Mouse (Mus musculus) liver, embryonic 14.5 days (tissue): ENCODE measurements around the gene Tmem219. TPM values are rescaled to one million over a fixed set of nuclear protein-coding genes. Genes with fewer than 3 reads are reported as not detected.

Source experiments
- ATAC-seq: fragments of 200-750 bp; cut with Nextera tagmentation; 2 replicates; pipeline ENCODE4 v1.8.0; 2017; ENCODE audit warnings: moderate number of reproducible peaks, mild to moderate bottlenecking, moderate library complexity; ENCODE audit not compliant: insufficient read depth
- DNase-seq, 3 experiments: peaks; one replicate each; pipeline ENCODE4 v3.0.0-alpha.2; 2012 to 2013; ENCODE audit warnings: low read depth in 3 of 3, low spot score in 3 of 3
- H3K27ac ChIP-seq: fragments of 300-500 bp; sonication (generic); 2 replicates; pipeline ENCODE4 v1.5.1; 2014; ENCODE audit warnings: moderate library complexity, mild to moderate bottlenecking, control low read depth, inconsistent platforms
- H3K27me3 ChIP-seq: fragments of 300-500 bp; sonication (generic); 2 replicates; pipeline ENCODE4 v1.6.1; 2014; ENCODE audit warnings: mild to moderate bottlenecking, low read length, moderate library complexity; ENCODE audit not compliant: control insufficient read depth, insufficient read depth
- H3K36me3 ChIP-seq: fragments of 300-500 bp; sonication (generic); replicated peaks from 2 replicates; pipeline ENCODE4 v1.6.1; 2014; ENCODE audit warnings: low read depth; ENCODE audit not compliant: control insufficient read depth, insufficient read depth
- H3K4me1 ChIP-seq, 2 experiments: fragments of 200-500 bp in 1 of 2; fragments of 300-500 bp in 1 of 2; sonication (generic) in 1 of 2; replicated peaks; 2 replicates each; pipeline ENCODE4 v1.6.1; 2012 to 2014; ENCODE audit warnings: antibody characterized with exemption in 1 of 2, inconsistent platforms in 1 of 2, low read length in 1 of 2; ENCODE audit not compliant: control insufficient read depth in 2 of 2, insufficient read depth in 2 of 2
- H3K4me2 ChIP-seq: fragments of 300-500 bp; sonication (generic); 2 replicates; pipeline ENCODE4 v1.6.1; 2014; ENCODE audit warnings: low read depth, mild to moderate bottlenecking, control low read depth, moderate library complexity
- H3K4me3 ChIP-seq, 2 experiments: fragments of 200-500 bp in 1 of 2; fragments of 300-500 bp in 1 of 2; sonication (generic) in 1 of 2; 2 replicates each; pipeline ENCODE4 v1.5.1; 2012 to 2014; ENCODE audit warnings: low read depth in 2 of 2, low read length in 2 of 2, mild to moderate bottlenecking in 2 of 2, control low read depth in 1 of 2, inconsistent platforms in 1 of 2, moderate library complexity in 1 of 2; ENCODE audit not compliant: insufficient read depth in 1 of 2
- H3K9ac ChIP-seq: fragments of 300-500 bp; sonication (generic); replicated peaks from 2 replicates; pipeline ENCODE4 v1.6.1; 2014; ENCODE audit warnings: mild to moderate bottlenecking, control low read depth, moderate library complexity
- H3K9me3 ChIP-seq: fragments of 300-500 bp; sonication (generic); 2 replicates; pipeline ENCODE4 v1.6.1; 2016; ENCODE audit warnings: low read length, mixed read lengths; ENCODE audit not compliant: control insufficient read depth
- CTCF ChIP-seq: IDR thresholded peaks from 2 replicates; pipeline ENCODE4 v1.5.1; 2016; ENCODE audit warnings: antibody characterized with exemption, low read depth, control low read depth
- EP300 ChIP-seq: IDR thresholded peaks from 2 replicates; pipeline ENCODE4 v1.6.1; 2016; ENCODE audit warnings: antibody characterized with exemption, low read depth
- WGBS: fragments of 180-500 bp; shearing (Covaris S2); extraction: QIAGEN DNeasy Blood & Tissue Kit; methylation state at CpG from one replicate; pipeline ENCODE4 v1.1.7; 2014; ENCODE audit not compliant: insufficient replicate concordance; 5-methylcytosine and 5-hydroxymethylcytosine counted together
- polyA plus RNA-seq, 2 experiments: library from polyadenylated mRNA; depleted of rRNA in 1 of 2; stranded (reverse) in 1 of 2; unstranded in 1 of 2; fragments of >200 nt; fragmentation: Nextera tagmentation in 1 of 2; extraction: Ambion mirVana in 1 of 2; gene quantifications; 2 replicates each; pipeline versions ENCODE4 v1.2.1 to v1.2.3; 2012 to 2014

Gene Tmem219
- polyA plus RNA-seq, 2 experiments: 10.8 to 17.1 TPM

DNA sequence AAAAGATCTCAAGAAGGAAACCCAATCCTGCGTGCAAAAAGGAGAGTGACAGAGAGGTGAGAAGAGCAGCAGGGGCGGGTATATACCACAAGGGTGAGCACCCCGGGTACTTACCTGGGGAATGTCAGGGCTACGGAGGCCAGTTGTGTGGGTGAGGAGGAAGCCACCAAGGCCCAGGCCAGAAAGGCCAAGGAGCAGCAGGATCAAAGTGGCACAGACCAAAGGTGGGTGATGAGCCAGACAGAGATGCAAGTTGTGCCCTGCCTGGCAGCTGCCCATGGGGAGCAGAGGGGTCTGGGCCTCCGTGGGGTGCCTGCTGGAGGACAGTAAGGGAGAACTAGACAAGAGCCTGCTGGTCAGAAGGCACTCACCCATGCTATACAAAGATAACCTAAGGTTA, 25.8 kb downstream of the Tmem219 start:
- no peak overlapping the region for H3K4me3 ChIP-seq
- ATAC-seq: no peak
- H3K27ac ChIP-seq: no peak overlapping the region
- H3K9ac ChIP-seq: peak overlapping the region; percentile 87; the same call in 1 of the 2 replicates
- no peaks in the 10 kb centered on the region for H3K27me3 ChIP-seq
- H3K36me3 ChIP-seq: no peaks in the 10 kb centered on the region
- 66% methylated on average over 5 of the region's 5 CpGs for WGBS
- H3K4me1 ChIP-seq: peaks cover 4 to 10% of the 10 kb centered on the region in 2 experiments
- peak overlapping the region; percentile 96 for H3K4me2 ChIP-seq
- DNase-seq: no peak
- H3K9me3 ChIP-seq: no peaks in the 10 kb centered on the region
- no peak for TF ChIP-seq CTCF
- TF ChIP-seq EP300: no peak

DNA sequence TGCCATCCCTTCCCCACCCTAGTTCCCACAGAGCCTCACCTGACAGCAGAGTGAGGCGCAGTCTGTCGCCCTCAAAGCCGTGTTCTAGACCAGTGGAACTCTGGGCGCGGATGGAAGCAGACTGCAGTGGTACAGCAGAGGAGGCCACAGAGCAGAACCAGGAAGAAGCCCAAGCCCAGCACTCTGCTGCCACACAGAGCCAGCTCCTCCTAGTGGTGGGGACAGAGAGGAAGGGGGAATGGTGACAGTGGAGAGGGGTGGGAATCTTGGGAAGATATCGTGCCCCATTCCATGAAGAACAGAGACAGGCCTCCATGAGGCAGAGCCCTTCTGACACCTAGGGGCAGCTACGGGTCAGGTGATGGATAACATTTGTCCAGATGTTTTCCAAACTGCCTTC, 33.9 kb downstream of the Tmem219 start:
- TF ChIP-seq EP300: no peak
- peak; percentile 72 for TF ChIP-seq CTCF
- WGBS: 53% methylated on average over 7 of the region's 7 CpGs
- H3K9ac ChIP-seq: no peak overlapping the region
- ATAC-seq: no peak
- no peak for DNase-seq
- H3K4me3 ChIP-seq: no peak overlapping the region
- no peak overlapping the region for H3K4me2 ChIP-seq
- H3K9me3 ChIP-seq: no peaks in the 10 kb centered on the region
- H3K27ac ChIP-seq: no peak overlapping the region
- peaks cover 8 to 9% of the 10 kb centered on the region in 2 experiments for H3K4me1 ChIP-seq
- H3K27me3 ChIP-seq: no peaks in the 10 kb centered on the region
- no peaks in the 10 kb centered on the region for H3K36me3 ChIP-seq

DNA sequence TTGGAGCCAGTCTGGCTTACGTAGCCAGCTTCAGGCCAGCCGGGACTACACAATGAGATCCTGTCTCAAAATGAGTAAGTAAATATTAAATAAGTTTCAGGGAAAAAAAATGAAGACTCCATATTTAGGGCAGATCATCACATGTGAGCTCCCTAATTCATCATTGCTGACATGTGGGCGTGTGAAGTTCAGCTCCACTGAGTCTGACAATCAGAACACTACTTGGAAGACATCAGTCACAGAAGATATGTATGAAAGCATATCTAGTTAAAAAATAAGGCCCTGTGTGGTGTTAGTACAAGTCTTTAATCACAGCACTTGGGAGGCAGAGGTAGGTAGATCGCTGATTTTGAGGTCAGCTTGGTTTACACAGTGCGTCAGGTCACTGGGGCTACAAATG, 35.4 kb downstream of the Tmem219 start:
- Histone ChIP-seq H3K9ac (no peak overlapping the region), H3K4me2 (no peak overlapping the region), H3K9me3 (no peaks in the 10 kb centered on the region), H3K4me3 (no peak overlapping the region), H3K27ac (no peak overlapping the region), H3K4me1 (peaks cover 15 to 22% of the 10 kb centered on the region in 2 experiments), H3K27me3 (no peaks in the 10 kb centered on the region), H3K36me3 (no peaks in the 10 kb centered on the region)
- DNase-seq (no peak), ATAC-seq (no peak)
- no peak for TF ChIP-seq CTCF
- TF ChIP-seq EP300: no peak
- WGBS: 80% methylated on average over 5 of the region's 5 CpGs

DNA sequence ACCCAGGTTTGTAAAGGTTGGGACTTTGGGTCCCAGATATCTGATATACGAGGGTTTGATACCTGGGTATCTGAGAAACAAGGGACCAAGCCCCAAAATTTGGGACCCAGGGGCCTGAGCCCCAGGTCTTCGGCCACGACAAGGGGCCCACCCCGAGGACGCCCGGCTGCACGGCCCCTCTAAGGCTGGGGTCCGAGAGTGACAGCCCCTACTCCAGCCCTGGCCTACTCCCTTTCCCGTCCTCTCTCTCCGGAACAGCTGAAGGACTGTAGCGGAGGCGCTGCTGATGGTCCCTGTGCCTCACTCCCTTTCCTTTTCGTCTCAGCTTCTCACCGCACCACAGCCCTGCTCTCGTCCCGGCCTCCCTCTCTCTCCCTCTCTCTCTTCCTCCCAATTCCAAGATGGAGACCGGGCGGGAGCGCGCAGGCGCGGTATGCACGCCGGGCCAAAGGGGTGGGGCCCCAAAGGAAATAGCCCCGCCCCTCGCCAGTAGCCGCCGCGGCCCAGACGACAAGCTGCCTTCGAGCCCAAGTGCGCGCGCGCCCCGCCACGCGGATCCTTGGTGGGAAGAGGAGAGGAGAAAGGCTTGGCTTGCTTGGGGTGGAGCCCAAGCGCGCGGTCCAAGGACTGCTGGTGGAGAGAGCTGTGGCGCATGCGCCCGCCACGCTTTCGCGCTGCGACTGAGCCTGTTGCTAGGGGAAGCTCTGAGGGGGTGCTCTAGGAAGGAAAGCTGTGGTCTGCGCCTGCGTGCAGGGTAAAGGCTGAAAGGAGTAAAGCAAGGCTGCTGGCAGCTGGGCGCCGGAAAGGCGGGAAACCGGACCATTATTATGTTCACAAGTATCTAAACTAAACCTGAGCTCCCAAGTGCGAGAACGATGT, 38.2 kb downstream of the Tmem219 start, which contains the start of gene Taok2:
TSS of gene Taok2 (minus strand) at position 418 of the 879 bp plus-strand sequence.
- Histone ChIP-seq H3K27ac (peak within 1 kb of the TSS; percentile 86), H3K9me3 (no peaks in the 10 kb centered on the region), H3K27me3 (no peaks in the 10 kb centered on the region), H3K36me3 (peaks cover 8% of the 10 kb centered on the region), H3K4me1 (peaks cover 17 to 29% of the 10 kb centered on the region in 2 experiments), H3K4me3 (peak within 1 kb of the TSS; percentile 87 to 92), H3K4me2 (peak within 1 kb of the TSS; percentile 100), H3K9ac (peak within 1 kb of the TSS; percentile 92)
- DNase-seq: peak; percentile 91 to 95 (median 94)
- TF ChIP-seq CTCF: peak; percentile 37; the same call in 1 of the 2 replicates
- no peak; the same call in 1 of the 2 replicates for TF ChIP-seq EP300
- under 1% methylated on average over 56 of the region's 56 CpGs for WGBS
- peak; percentile 95 for ATAC-seq

DNA sequence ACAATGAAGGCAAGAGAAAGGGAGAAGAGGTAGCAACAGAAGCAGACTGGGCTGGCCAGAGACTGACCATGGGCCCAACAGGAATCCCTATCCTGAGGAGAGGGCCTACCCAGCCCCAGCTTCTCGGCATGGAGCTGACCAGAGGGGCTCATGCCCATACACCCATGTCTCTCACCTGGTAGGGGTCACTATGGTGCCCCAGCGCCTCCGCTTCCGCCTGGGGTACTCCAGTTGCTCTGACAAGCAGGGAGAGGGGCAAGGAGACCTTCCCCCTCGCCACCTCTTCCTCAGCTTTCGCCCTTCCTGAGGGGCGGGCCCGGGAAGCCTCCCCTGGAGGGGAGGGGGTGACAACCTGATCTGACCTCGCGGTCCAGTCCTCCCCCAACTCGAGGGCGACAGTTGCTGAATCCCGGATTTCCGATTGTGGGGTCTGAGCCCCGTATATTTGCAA, 39.0 kb downstream of the Tmem219 start:
- Histone ChIP-seq H3K4me1 (peaks cover 17 to 29% of the 10 kb centered on the region in 2 experiments), H3K27ac (peak overlapping the region; percentile 86)
- no peak for ATAC-seq

More for the DNA sequence above, 39.0 kb downstream of the Tmem219 start:
- no peaks in the 10 kb centered on the region for H3K27me3 ChIP-seq
- no peak for TF ChIP-seq EP300
- peak overlapping the region; percentile 100 for H3K4me2 ChIP-seq
- under 1% methylated on average over 15 of the region's 15 CpGs for WGBS
- peaks cover 16% of the 10 kb centered on the region for H3K36me3 ChIP-seq
- no peaks in the 10 kb centered on the region for H3K9me3 ChIP-seq
- peak overlapping the region; percentile 87 to 92 for H3K4me3 ChIP-seq
- DNase-seq: no peak
- peak overlapping the region; percentile 92 for H3K9ac ChIP-seq
